Mouse (Mus musculus): Measurements from ENCODE around the gene Hikeshi. TPM values are rescaled to one million over a fixed set of nuclear protein-coding genes. Genes with fewer than 3 reads are reported as not detected.

The Hikeshi gene
- polyA plus RNA-seq, 1 experiment = 57.5 TPM

- TF ChIP-seq POLR2A (IDR thresholded peaks at IDR 0.05; ENCODE audit: control insufficient read depth, extremely low read depth, insufficient read depth, low read length, poor library complexity) (no peak), CTCF (IDR thresholded peaks at IDR 0.05; ENCODE audit: borderline replicate concordance, control insufficient read depth, extremely low read depth, insufficient read depth, low read length, poor library complexity) (no peak)
- Histone ChIP-seq H3K4me3 (ENCODE audit: control insufficient read depth, insufficient read depth, low read length) (no peak overlapping the region), H3K27ac (ENCODE audit: control insufficient read depth, insufficient read depth, low read length) (no peak overlapping the region), H3K27me3 (ENCODE audit: control insufficient read depth, insufficient read depth, low read length) (no peaks in the 10 kb centered on the region), H3K4me1 (replicated peaks; ENCODE audit: control insufficient read depth, insufficient read depth, low read length) (no peaks in the 10 kb centered on the region), H3K36me3 (ENCODE audit: control insufficient read depth, insufficient read depth, low read length) (no peaks in the 10 kb centered on the region)
- 77% methylated on average over 1 of the region's 1 CpGs for WGBS
- no peak for DNase-seq
These were observed 61.3 kb downstream of the Hikeshi start for GRCm38 (mm10) chr7:89879686-89880085.

Other genes with a start within 250 kb of the Hikeshi start
- gene Ccdc81, start 37.6 kb downstream of the Hikeshi start, polyA plus RNA-seq (2012; rRNA removed) = not detected in 2 replicates
- 25.5 and 27.2 TPM in 2 replicates for gene Eed, start 39.8 kb upstream of the Hikeshi start, polyA plus RNA-seq (2012; rRNA removed)
- gene Picalm, start 189.0 kb upstream of the Hikeshi start, polyA plus RNA-seq (2012; rRNA removed) = 65.0 and 65.2 TPM in 2 replicates